Mouse (Mus musculus) megakaryocyte, embryonic 14.5 days (primary cell): ENCODE results near the gene Cdk18. TPM values are rescaled to one million over a fixed set of nuclear protein-coding genes. Genes with fewer than 3 reads are reported as not detected.

ENCODE experiments used
- H3K27me3 ChIP-seq: replicated peaks from 2 replicates; pipeline ENCODE3; 2012; ENCODE audit warnings: inconsistent platforms
- H3K36me3 ChIP-seq: replicated peaks from 2 replicates; pipeline ENCODE3; 2012; ENCODE audit warnings: low read length, inconsistent platforms, mixed read lengths
- H3K4me1 ChIP-seq: 2 replicates; pipeline ENCODE4 v1.6.1; 2012; ENCODE audit warnings: inconsistent platforms
- H3K4me3 ChIP-seq: replicated peaks from 2 replicates; pipeline ENCODE3; 2012; ENCODE audit warnings: moderate library complexity, mild to moderate bottlenecking, inconsistent platforms
- H3K9me3 ChIP-seq: 2 replicates; pipeline ENCODE4 v1.6.1; 2012; ENCODE audit warnings: inconsistent platforms
- FLI1 ChIP-seq: IDR thresholded peaks from 2 replicates; pipeline ENCODE4 v1.6.1; 2012; ENCODE audit warnings: low read length, inconsistent platforms, mixed read lengths
- GATA1 ChIP-seq: IDR thresholded peaks from 3 replicates; pipeline ENCODE4 v1.6.1; 2012; ENCODE audit warnings: mixed read lengths, low read length, inconsistent platforms, borderline replicate concordance
- polyA plus RNA-seq: library from polyadenylated mRNA; stranded (reverse); fragments of >175 nt; gene quantifications from 2 replicates; pipeline ENCODE4 v1.2.3, GENCODE M21; 2012; ENCODE audit warnings: low replicate concordance; ENCODE audit not compliant: insufficient read depth

Gene Cdk18
- polyA plus RNA-seq, 1 experiment, result 28.8 TPM

- TF ChIP-seq FLI1 (no peak), GATA1 (no peak)
- Histone ChIP-seq H3K27me3 (peaks cover 71% of the 10 kb centered on the region), H3K4me3 (no peak overlapping the region)
These were observed 68.8 kb downstream of the Cdk18 start for GRCm38 (mm10) chr1:132070659-132071058.

GRCm38 (mm10) chr1:132069436-132069835, 70.0 kb downstream of the Cdk18 start:
- H3K4me1 ChIP-seq, result peaks cover 16% of the 10 kb centered on the region
- no peak overlapping the region for H3K4me3 ChIP-seq
- no peaks in the 10 kb centered on the region for H3K36me3 ChIP-seq
- TF ChIP-seq GATA1 (no peak), FLI1 (no peak)
- peaks cover 73% of the 10 kb centered on the region for H3K27me3 ChIP-seq
- no peaks in the 10 kb centered on the region for H3K9me3 ChIP-seq

More at GRCm38 (mm10) chr1:132070659-132071058, 68.8 kb downstream of the Cdk18 start:
- H3K4me1 ChIP-seq, result peaks cover 16% of the 10 kb centered on the region
- H3K9me3 ChIP-seq, result no peaks in the 10 kb centered on the region
- H3K36me3 ChIP-seq, result no peaks in the 10 kb centered on the region

DNA sequence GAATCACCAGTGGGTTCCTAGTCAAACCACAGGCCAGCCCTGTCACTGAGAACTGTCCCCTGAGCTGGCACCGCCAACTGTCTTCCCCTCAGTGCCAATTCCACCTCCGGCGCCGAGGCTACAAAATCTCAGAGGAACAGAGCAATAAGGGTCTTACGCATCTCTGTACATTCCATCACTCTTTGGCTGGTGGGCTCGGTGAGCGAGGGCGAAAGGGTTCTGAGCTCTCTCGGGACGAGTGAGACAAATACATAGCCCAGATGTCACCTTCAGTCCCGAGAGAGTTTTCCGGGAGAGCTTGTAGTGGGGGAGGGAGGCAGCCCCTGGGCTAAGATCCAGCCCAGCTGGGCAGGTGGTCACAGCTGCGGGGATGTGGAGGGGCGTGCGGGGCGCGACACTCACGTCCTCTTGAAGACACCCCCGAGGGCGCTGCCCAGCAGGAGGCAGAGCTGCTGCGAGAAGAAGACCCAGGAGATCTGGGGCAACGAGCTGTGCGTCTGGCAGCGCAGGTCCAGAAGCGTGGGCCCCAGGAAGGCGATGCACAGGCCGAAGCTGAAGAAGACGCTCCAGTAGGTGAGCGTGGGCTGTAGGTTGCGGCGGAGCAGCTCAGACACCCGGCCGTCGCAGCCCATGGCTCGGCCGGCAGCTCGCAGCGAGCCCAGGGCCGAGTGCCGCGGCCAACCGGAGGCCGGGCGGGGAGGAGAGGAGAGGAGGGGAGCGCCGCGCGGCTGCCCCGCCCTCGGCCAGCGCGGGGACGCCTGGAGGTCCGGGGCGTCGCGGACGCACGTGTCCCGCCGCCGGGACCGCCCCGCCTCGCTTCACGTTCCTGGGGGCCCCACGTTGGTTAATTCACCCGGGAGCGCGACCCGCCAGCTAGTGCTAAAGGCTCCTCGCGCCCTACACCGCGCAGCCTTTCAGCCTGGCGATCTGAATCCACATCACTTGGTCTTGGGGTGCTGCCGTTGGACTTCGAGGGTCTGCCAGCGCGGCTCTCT, 71.9 kb downstream of the Cdk18 start, which contains the start of gene Mfsd4a:
Gene Mfsd4a (minus strand): TSS at position 802 of the 995 bp plus-strand sequence.
- H3K9me3 ChIP-seq, result no peaks in the 10 kb centered on the region
- H3K4me1 ChIP-seq, result peaks cover 16% of the 10 kb centered on the region
- no peaks in the 10 kb centered on the region for H3K36me3 ChIP-seq
- TF ChIP-seq GATA1 (no peak), FLI1 (no peak)
- H3K27me3 ChIP-seq, result peaks cover 81% of the 10 kb centered on the region
- peak within 1 kb of the TSS; percentile 91 for H3K4me3 ChIP-seq

DNA sequence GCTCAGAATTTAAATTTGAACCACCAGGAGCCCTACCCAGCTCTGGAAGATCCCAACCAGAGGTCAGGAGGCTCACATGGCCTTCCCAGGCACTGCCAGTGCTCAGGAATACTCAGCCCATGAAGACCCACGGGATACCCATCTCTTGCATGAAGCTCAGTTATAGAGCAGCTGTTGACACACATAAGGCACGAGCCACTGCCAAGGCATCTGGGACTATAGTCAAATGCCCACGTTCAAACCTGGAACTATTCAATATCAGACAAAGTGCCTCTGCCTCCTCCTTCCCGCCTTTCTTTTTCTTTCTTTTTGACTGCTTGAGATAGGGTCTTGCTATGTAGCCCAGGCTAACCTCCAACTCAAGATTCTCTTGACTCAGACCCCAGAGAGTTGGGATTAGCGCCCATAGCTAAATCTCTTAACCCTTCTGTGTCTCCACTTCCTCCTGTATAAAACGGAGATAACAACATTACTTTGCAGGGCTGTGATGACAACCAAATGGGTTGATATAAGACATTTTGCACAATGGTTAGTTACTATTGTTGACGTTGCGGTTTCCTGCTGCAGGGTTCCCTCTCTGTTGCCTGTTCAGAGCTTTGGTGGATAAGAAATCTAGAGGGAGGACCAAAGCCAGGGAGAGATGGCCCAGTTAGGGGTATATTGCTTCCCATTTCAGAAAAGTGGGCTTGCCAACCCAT, 73.9 kb downstream of the Cdk18 start:
- Histone ChIP-seq H3K27me3 (peaks cover 94% of the 10 kb centered on the region), H3K4me1 (peaks cover 28% of the 10 kb centered on the region), H3K9me3 (no peaks in the 10 kb centered on the region), H3K4me3 (no peak overlapping the region), H3K36me3 (no peaks in the 10 kb centered on the region)
- TF ChIP-seq FLI1 (no peak), GATA1 (no peak)

DNA sequence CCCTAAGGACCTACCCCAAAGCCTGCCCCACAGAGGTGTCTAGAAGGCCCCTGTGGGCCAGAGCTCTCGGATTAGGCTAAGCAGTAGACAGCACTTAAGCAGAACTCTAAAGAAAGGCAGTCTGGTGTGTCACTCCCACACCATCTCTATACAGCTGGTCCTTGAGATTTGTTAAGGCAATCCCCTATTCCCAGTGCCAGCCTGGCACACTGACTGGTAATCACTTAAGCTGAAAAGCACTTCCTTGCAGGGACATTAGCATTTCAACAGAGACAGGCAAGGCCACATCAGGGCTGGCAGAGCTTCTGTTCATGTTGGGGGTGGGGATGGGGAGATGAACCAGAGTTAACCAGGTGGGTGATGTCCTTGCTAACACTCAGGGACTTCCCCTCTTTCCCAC, 74.5 kb downstream of the Cdk18 start:
- no peaks in the 10 kb centered on the region for H3K36me3 ChIP-seq
- H3K27me3 ChIP-seq, result peaks cover 93% of the 10 kb centered on the region
- TF ChIP-seq FLI1 (no peak), GATA1 (no peak)
- H3K9me3 ChIP-seq, result no peaks in the 10 kb centered on the region
- H3K4me3 ChIP-seq, result no peak overlapping the region
- H3K4me1 ChIP-seq, result peaks cover 33% of the 10 kb centered on the region

DNA sequence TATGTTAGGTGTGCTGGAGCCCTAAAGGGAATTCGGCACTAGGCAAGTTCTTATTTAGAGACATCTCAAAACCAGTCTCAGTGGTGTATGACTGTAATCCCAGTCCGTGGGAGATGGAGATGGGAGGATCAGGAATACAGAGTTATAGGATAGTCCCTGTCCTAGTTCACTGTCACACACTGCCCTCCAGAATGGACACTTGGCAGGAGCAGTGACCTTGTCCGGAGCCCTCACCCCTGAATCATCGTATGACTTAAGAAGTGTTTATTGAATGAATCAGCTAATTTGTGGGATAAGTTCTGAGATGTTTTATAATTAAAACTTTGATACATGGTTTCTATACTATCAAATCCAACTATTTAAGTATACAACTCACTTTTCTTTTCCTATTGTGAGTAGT, 76.4 kb downstream of the Cdk18 start:
- no peak overlapping the region for H3K4me3 ChIP-seq
- no peak for TF ChIP-seq GATA1
- no peak for TF ChIP-seq FLI1

More for the DNA sequence above, 76.4 kb downstream of the Cdk18 start:
- Histone ChIP-seq H3K4me1 (peaks cover 39% of the 10 kb centered on the region), H3K9me3 (no peaks in the 10 kb centered on the region), H3K27me3 (peaks cover 90% of the 10 kb centered on the region), H3K36me3 (no peaks in the 10 kb centered on the region)

Other genes with a start within 250 kb of the Cdk18 start
- 6.3 and 16.9 TPM in 2 replicates for gene Nucks1, start 229.2 kb downstream of the Cdk18 start, polyA plus RNA-seq
- 1.1 TPM in 1 of 2 replicates, not detected in the other for gene Slc45a3, start 176.7 kb downstream of the Cdk18 start, polyA plus RNA-seq
- 1.6 and 2.2 TPM in 2 replicates for gene Elk4, start 132.1 kb downstream of the Cdk18 start, polyA plus RNA-seq
- not detected in 2 replicates for gene Mfsd4a, start 71.6 kb downstream of the Cdk18 start, polyA plus RNA-seq
- 2.3 TPM in 1 of 2 replicates, not detected in the other for gene Lemd1, start 51.7 kb upstream of the Cdk18 start, polyA plus RNA-seq
- not detected in 2 replicates for gene AC124108.1, start 51.8 kb upstream of the Cdk18 start, polyA plus RNA-seq
- gene Gm10188, start 90.1 kb upstream of the Cdk18 start, polyA plus RNA-seq, result not detected in 2 replicates
- not detected in 2 replicates for gene Klhdc8a, start 158.9 kb upstream of the Cdk18 start, polyA plus RNA-seq
- 1.3 and 1.7 TPM in 2 replicates for gene Nuak2, start 176.4 kb upstream of the Cdk18 start, polyA plus RNA-seq